ENCODE assay signal across 17 mouse cellular contexts in genomic region chr14:40933328-40933727, GRCm38 (mm10). TPM values are rescaled to one million over a fixed set of nuclear protein-coding genes. Genes with fewer than 3 reads are reported as not detected.
DNase-seq lines count a peak whose midpoint lies in the region; ATAC-seq lines count a peak whose summit lies in the region.
"Had no signal": no experiment of that assay in that cellular context is flagged by ENCODE, and none has a peak within 500 bp of the region (broad histone marks: within the 10 kb centered on the region; RNA-seq: fewer than 3 reads in every experiment).

No protein-coding gene starts in this region.

- H3K4me1 ChIP-seq in kidney, embryonic 14.5 days (ENCODE audit: control insufficient read depth, insufficient read depth, low read length): peaks cover 54% of the 10 kb centered on the region

- no peaks in the 10 kb centered on the region for H3K27me3 ChIP-seq in kidney, embryonic 14.5 days (ENCODE audit: control insufficient read depth, insufficient read depth, low read length)
- H3K27me3 ChIP-seq: limb, embryonic 12.5 days had no signal

- no peak overlapping the region for H3K4me3 ChIP-seq in kidney, embryonic 14.5 days (ENCODE audit: low read length)
- H3K4me3 ChIP-seq: heart, embryonic 10.5 days; limb, embryonic 12.5 days; midbrain, embryonic 10.5 days had no signal

- no peaks in the 10 kb centered on the region for H3K9me3 ChIP-seq in kidney, embryonic 14.5 days (ENCODE audit: control insufficient read depth, low read length)
- H3K9me3 ChIP-seq: heart, embryonic 10.5 days; limb, embryonic 12.5 days; midbrain, embryonic 10.5 days had no signal

- 0 out of 2 replicates have a peak, but pooled peaks have one; percentile 17 for ATAC-seq in kidney, embryonic 14.5 days (ENCODE audit: low FRiP score, low TSS enrichment)
- ATAC-seq in granulocyte monocyte progenitor cell, adult 5-6 weeks (replicated peaks; ENCODE audit: poor library complexity, severe bottlenecking): peak; percentile 45
- ATAC-seq in neutrophil, adult 5-6 weeks (ENCODE audit: extremely low read depth, insufficient number of reproducible peaks, low FRiP score, poor library complexity, severe bottlenecking): peak; percentile 55; the same call in 1 of the 2 replicates
- ATAC-seq in frontal cortex, adult (ENCODE audit: low TSS enrichment): no peak

- H3K9ac ChIP-seq in kidney, embryonic 14.5 days (ENCODE audit: low read depth, low read length): no peak overlapping the region
- H3K9ac ChIP-seq: limb, embryonic 12.5 days; lung, embryonic 14.5 days had no signal

- no peak overlapping the region for H3K27ac ChIP-seq in kidney, embryonic 14.5 days (ENCODE audit: low read depth, low read length)
- H3K27ac ChIP-seq: heart, embryonic 10.5 days; limb, embryonic 12.5 days; midbrain, embryonic 10.5 days had no signal

- H3K4me2 ChIP-seq in kidney, embryonic 14.5 days (replicated peaks; ENCODE audit: low read depth, low read length): no peak overlapping the region
- H3K4me2 ChIP-seq: limb, embryonic 12.5 days; lung, embryonic 14.5 days had no signal

- no peak for DNase-seq in kidney, postnatal 4 days
- peak; percentile 21 for DNase-seq in lung, postnatal 36 days
- DNase-seq in lung, postnatal 10 days: no peak
- no peak for DNase-seq in adrenal gland, adult 8-10 months
- DNase-seq: adrenal gland, adult 2 months; cerebellum, postnatal 14 days; gastrocnemius, postnatal 14 days; heart, postnatal 4 days; lung, embryonic 14.5 days; right cerebral cortex, postnatal 14 days had no signal

- WGBS in kidney, embryonic 14.5 days: 57% methylated on average over 7 of the region's 7 CpGs

- no peaks in the 10 kb centered on the region for H3K36me3 ChIP-seq in kidney, embryonic 14.5 days (ENCODE audit: control insufficient read depth, insufficient read depth, low read length)
- H3K36me3 ChIP-seq: heart, embryonic 10.5 days had no signal

RNA-seq across cellular contexts. Expression of gene Tspan14, which starts 33.3 kb away (rescaled TPM):
- 67.4 and 118 TPM in 2 replicates for polyA plus RNA-seq in kidney, embryonic 14.5 days (2014; fragmentation: Nextera tagmentation; extraction: Ambion mirVana)
- 44.0 and 48.2 TPM in 2 replicates for total RNA-seq in granulocyte monocyte progenitor cell, adult 5-6 weeks (2014; fragmentation: Nextera tagmentation)
- 37.8 and 40.1 TPM in 2 replicates for total RNA-seq in granulocyte monocyte progenitor cell, adult 5-6 weeks (2017)
- 56.7 and 60.5 TPM in 2 replicates for total RNA-seq in neutrophil, adult 5-6 weeks (2017)
- total RNA-seq in adrenal gland, adult 8-10 months (2022): 10 to 100 TPM; 31.2 to 34.6 (median 33.0) TPM

RNA-seq across cellular contexts. Expression of gene Sh2d4b, which starts 40.3 kb away (rescaled TPM):
- polyA plus RNA-seq in kidney, embryonic 14.5 days (2014; fragmentation: Nextera tagmentation; extraction: Ambion mirVana): 0.57 and 0.65 TPM in 2 replicates
- total RNA-seq in granulocyte monocyte progenitor cell, adult 5-6 weeks (2014; fragmentation: Nextera tagmentation): not detected in 2 replicates
- total RNA-seq in granulocyte monocyte progenitor cell, adult 5-6 weeks (2017): not detected in 2 replicates
- 5.9 and 9.8 TPM in 2 replicates for total RNA-seq in neutrophil, adult 5-6 weeks (2017)
- total RNA-seq in adrenal gland, adult 8-10 months (2022): 1 to 10 TPM; 1.6 to 2.7 (median 2.4) TPM
